Mouse (Mus musculus) megakaryocyte, embryonic 14.5 days (primary cell): ENCODE results near the gene Nfil3. TPM values are rescaled to one million over a fixed set of nuclear protein-coding genes. Genes with fewer than 3 reads are reported as not detected.

ENCODE experiments used
- H3K27me3 ChIP-seq: replicated peaks from 2 replicates; pipeline ENCODE3; 2012; ENCODE audit warnings: inconsistent platforms
- H3K36me3 ChIP-seq: replicated peaks from 2 replicates; pipeline ENCODE3; 2012; ENCODE audit warnings: low read length, inconsistent platforms, mixed read lengths
- H3K4me1 ChIP-seq: 2 replicates; pipeline ENCODE4 v1.6.1; 2012; ENCODE audit warnings: inconsistent platforms
- H3K4me3 ChIP-seq: replicated peaks from 2 replicates; pipeline ENCODE3; 2012; ENCODE audit warnings: moderate library complexity, mild to moderate bottlenecking, inconsistent platforms
- H3K9me3 ChIP-seq: 2 replicates; pipeline ENCODE4 v1.6.1; 2012; ENCODE audit warnings: inconsistent platforms
- FLI1 ChIP-seq: IDR thresholded peaks from 2 replicates; pipeline ENCODE4 v1.6.1; 2012; ENCODE audit warnings: low read length, inconsistent platforms, mixed read lengths
- GATA1 ChIP-seq: IDR thresholded peaks from 3 replicates; pipeline ENCODE4 v1.6.1; 2012; ENCODE audit warnings: mixed read lengths, low read length, inconsistent platforms, borderline replicate concordance
- polyA plus RNA-seq: library from polyadenylated mRNA; stranded (reverse); fragments of >175 nt; gene quantifications from 2 replicates; pipeline ENCODE4 v1.2.3, GENCODE M21; 2012; ENCODE audit warnings: low replicate concordance; ENCODE audit not compliant: insufficient read depth

Nfil3 gene
- polyA plus RNA-seq, 1 experiment, result 15.6 TPM

DNA sequence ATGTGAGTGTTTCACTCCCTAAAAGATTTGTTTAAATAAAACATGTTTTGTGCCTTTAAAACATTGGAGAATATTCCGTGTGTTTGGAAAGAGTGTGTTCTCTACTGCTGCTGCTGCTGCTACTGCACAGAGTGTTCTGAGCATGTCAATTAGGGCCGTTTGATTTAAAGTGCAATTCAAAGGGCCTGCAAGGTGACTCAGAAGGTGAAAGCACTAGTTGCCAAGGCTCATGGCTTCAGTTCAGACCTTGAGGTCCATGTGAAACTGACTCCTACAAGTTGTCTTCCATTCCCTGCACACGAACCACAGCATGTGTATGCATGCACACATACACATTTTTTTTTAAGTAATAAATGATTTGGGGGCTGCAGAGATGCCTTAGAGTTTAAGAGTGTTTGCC, 22.4 kb upstream of the Nfil3 start:
- TF ChIP-seq FLI1 (no peak), GATA1 (no peak)
- H3K4me3 ChIP-seq, result no peak overlapping the region
- H3K36me3 ChIP-seq, result no peaks in the 10 kb centered on the region
- peaks cover 3% of the 10 kb centered on the region for H3K27me3 ChIP-seq
- H3K4me1 ChIP-seq, result peaks cover 75% of the 10 kb centered on the region
- no peaks in the 10 kb centered on the region for H3K9me3 ChIP-seq

GRCm38 (mm10) chr13:53001511-53001935, 20.6 kb upstream of the Nfil3 start:
- no peaks in the 10 kb centered on the region for H3K36me3 ChIP-seq
- TF ChIP-seq FLI1, result no peak
- TF ChIP-seq GATA1, result no peak
- peak overlapping the region; percentile 21 for H3K4me3 ChIP-seq
- H3K27me3 ChIP-seq, result peaks cover 3% of the 10 kb centered on the region
- no peaks in the 10 kb centered on the region for H3K9me3 ChIP-seq
- H3K4me1 ChIP-seq, result peaks cover 69% of the 10 kb centered on the region

DNA sequence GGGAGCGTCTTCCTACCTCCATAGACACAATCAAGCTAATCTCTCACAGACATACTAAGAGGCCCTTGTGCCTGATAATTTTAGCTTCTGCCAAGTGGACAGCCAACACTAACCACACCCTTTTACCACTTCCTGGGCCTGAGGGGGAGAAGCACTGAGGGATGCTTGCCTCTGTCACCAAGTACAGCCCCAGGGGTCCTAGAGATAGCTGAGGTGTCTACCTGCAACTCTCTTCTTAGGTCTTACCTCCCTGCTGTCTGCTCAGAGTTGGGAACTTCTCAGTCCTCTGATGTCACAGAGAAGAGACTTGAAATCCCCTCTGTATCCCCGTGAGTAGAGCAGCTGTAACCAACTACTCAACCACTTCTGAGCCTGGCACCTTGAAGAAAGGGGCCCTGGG, 19.6 kb upstream of the Nfil3 start:
- no peaks in the 10 kb centered on the region for H3K9me3 ChIP-seq
- no peaks in the 10 kb centered on the region for H3K36me3 ChIP-seq
- no peak for TF ChIP-seq GATA1
- TF ChIP-seq FLI1, result no peak
- peak overlapping the region; percentile 50 for H3K4me3 ChIP-seq
- no peaks in the 10 kb centered on the region for H3K27me3 ChIP-seq
- peaks cover 59% of the 10 kb centered on the region for H3K4me1 ChIP-seq

DNA sequence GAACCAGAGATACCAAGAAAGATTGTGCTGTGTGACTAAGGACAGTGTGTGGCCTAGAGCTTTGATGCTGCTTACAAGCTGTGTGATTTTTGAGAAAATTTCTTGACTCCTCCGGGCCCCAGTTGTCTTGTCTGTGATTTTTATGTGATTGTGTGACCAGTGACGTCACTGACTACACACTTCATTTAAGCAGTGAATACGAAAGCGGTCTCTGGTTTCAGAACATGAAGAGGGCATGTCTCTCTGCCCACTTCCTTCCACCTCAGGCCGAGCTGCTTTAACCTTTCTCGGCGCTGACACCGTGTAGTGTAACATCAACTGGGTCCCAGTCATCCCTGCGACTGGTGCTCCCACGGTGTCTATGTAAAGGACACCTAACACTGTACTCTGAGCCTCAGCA, 17.7 kb upstream of the Nfil3 start:
- Histone ChIP-seq H3K9me3 (0 out of 2 replicates have a peak, but pooled peaks cover 2% of the 10 kb centered on the region), H3K4me3 (no peak overlapping the region), H3K36me3 (no peaks in the 10 kb centered on the region), H3K27me3 (no peaks in the 10 kb centered on the region), H3K4me1 (peaks cover 47% of the 10 kb centered on the region)
- TF ChIP-seq GATA1 (no peak), FLI1 (no peak)

DNA sequence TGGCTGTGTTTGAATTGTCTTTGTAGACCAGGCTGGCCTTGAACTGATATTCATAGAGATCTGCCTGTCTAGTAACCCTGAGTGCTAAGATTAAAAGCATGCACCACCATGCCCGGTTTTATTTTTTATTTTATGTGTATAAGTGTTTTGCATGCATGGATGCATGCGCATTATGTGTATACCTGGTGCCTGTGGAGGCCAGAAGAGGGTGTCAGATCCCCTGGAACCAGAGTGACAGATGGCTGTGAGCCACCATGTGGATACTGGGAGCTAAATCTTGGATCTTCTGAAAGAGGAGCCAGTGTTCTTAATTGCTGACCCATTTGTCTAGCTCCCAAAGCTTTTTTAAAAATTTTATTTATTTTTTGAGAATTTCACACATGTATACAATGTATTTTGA, 16.9 kb upstream of the Nfil3 start:
- 0 out of 2 replicates have a peak, but pooled peaks cover 8% of the 10 kb centered on the region for H3K9me3 ChIP-seq
- no peak overlapping the region for H3K4me3 ChIP-seq
- peaks cover 42% of the 10 kb centered on the region for H3K4me1 ChIP-seq
- no peak for TF ChIP-seq FLI1
- no peak for TF ChIP-seq GATA1
- H3K27me3 ChIP-seq, result no peaks in the 10 kb centered on the region
- peaks cover 2% of the 10 kb centered on the region for H3K36me3 ChIP-seq

- Histone ChIP-seq H3K36me3 (peaks cover 8% of the 10 kb centered on the region), H3K27me3 (no peaks in the 10 kb centered on the region), H3K4me3 (no peak overlapping the region), H3K4me1 (peaks cover 30% of the 10 kb centered on the region), H3K9me3 (peaks cover 18% of the 10 kb centered on the region)
- TF ChIP-seq FLI1 (no peak), GATA1 (no peak)
Measured at GRCm38 (mm10) chr13:52996201-52996600, 15.3 kb upstream of the Nfil3 start.

DNA sequence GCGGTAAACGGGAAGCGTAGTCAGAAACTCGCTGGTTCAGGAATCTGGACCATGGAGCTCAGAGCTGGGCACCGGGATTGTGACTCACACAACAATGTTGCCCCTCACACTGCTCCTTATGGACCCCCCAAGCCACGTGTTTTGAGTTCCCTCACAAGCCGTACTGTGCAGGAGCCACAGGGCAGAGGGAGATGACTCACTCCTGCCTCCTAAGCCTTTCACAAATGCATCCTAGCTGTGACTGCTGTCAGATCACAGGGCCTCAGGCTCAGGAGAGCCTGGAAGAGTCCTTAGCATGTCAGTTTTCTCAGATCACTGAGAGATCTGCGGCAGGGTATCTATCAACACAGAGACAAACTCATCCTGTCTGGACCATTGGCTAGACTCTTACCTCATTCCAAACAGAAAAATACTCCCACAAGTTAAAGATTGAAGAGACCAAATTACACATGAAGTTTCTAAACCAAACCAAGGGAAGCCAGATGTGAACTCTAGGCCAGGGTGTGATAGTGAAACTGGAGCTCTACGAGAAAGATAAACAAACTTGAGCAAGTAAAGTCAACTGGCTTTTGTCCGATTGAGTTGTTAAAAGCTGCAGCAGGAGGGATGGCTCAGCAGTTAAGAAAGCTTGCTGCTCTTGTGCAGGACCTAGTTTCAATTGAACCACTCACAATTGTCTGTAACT, 13.5 kb upstream of the Nfil3 start:
- Histone ChIP-seq H3K9me3 (peaks cover 18% of the 10 kb centered on the region), H3K27me3 (no peaks in the 10 kb centered on the region), H3K4me3 (no peak overlapping the region), H3K4me1 (peaks cover 23% of the 10 kb centered on the region), H3K36me3 (peaks cover 8% of the 10 kb centered on the region)
- TF ChIP-seq FLI1 (no peak), GATA1 (no peak)

- peaks cover 8% of the 10 kb centered on the region for H3K36me3 ChIP-seq
- H3K4me3 ChIP-seq, result no peak overlapping the region
- peaks cover 58% of the 10 kb centered on the region for H3K4me1 ChIP-seq
- peaks cover 18% of the 10 kb centered on the region for H3K9me3 ChIP-seq
- TF ChIP-seq FLI1 (no peak), GATA1 (no peak)
- H3K27me3 ChIP-seq, result peaks cover 9% of the 10 kb centered on the region
Measured at GRCm38 (mm10) chr13:52990139-52990538, 9.3 kb upstream of the Nfil3 start.

DNA sequence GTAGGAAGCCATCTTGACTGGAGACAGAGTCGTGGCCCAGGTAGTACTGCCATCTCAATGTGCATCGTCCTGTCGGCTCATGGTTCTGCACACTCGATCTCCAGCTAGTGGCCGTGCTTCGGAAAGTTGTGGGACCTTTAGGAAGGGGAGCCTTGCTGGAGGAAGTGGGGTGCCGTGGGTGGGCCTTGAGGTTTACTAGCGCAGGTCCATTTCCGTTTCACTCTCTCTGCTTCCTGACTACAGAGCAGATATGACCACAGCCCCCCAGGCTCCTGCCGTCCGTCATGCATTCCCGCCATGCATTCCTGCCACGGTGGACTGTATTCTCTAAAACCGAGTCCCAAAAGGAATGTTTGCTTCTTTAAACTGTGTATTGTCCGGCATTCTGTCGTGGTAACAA, 8.1 kb upstream of the Nfil3 start:
- Histone ChIP-seq H3K4me1 (peaks cover 63% of the 10 kb centered on the region), H3K36me3 (peaks cover 8% of the 10 kb centered on the region), H3K9me3 (peaks cover 18% of the 10 kb centered on the region), H3K27me3 (peaks cover 9% of the 10 kb centered on the region), H3K4me3 (peak overlapping the region; percentile 86)
- TF ChIP-seq GATA1 (no peak), FLI1 (peak; percentile 34; the same call in 1 of the 2 replicates)

DNA sequence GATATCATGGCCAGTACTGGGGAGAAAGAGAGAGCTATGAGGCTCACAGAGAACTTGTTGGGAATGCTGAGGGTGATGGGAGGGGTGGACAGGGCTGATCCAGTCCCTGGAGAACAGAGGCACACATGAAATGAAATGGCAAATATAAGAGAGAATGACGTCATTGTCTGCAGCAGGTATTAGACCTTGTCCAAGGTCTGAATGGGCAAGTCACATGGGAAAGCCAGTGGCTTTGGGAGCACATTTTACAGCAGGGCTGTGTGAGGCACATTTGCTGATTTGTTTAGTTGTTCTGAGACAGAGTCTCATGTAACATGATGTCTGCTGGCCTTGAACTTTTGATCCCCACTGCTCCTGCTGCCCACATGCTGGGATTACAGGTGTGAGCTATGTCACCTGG, 7.0 kb upstream of the Nfil3 start:
- Histone ChIP-seq H3K36me3 (peaks cover 6% of the 10 kb centered on the region), H3K9me3 (peaks cover 10% of the 10 kb centered on the region), H3K27me3 (peaks cover 9% of the 10 kb centered on the region), H3K4me1 (peaks cover 67% of the 10 kb centered on the region), H3K4me3 (peak overlapping the region; percentile 33)
- no peak for TF ChIP-seq GATA1
- TF ChIP-seq FLI1, result no peak
